Mouse (Mus musculus) intestine, embryonic 14.5 days (tissue): ENCODE results near the gene Neb. TPM values are rescaled to one million over a fixed set of nuclear protein-coding genes. Genes with fewer than 3 reads are reported as not detected.
"Not testable (repeated sequence)": the region's sequence is repeated elsewhere in the genome, so short reads cannot be mapped to it uniquely, and the experiment has no call there.

Experiments
- ATAC-seq: fragments of 200-750 bp; cut with Nextera tagmentation; replicated peaks from 2 replicates; pipeline ENCODE4 v1.8.0; 2017; ENCODE audit warnings: low read depth, moderate number of reproducible peaks, moderate TSS enrichment, moderate library complexity; ENCODE audit not compliant: low FRiP score, low TSS enrichment
- DNase-seq: peaks from one replicate; pipeline ENCODE4 v3.0.0-alpha.2; 2018; ENCODE audit warnings: low spot score
- H3K27ac ChIP-seq: fragments of 300-500 bp; sonication (generic); 2 replicates; pipeline ENCODE4 v1.5.1; 2014; ENCODE audit warnings: low read depth, mild to moderate bottlenecking, control low read depth
- H3K27me3 ChIP-seq: fragments of 300-500 bp; sonication (generic); replicated peaks from 2 replicates; pipeline ENCODE4 v1.6.1; 2014; ENCODE audit warnings: low read length, control low read depth; ENCODE audit not compliant: control insufficient read depth, insufficient read depth
- H3K36me3 ChIP-seq: fragments of 300-500 bp; sonication (generic); 2 replicates; pipeline ENCODE4 v1.6.1; 2014; ENCODE audit warnings: low read length, control low read depth; ENCODE audit not compliant: control insufficient read depth, insufficient read depth
- H3K4me1 ChIP-seq: fragments of 300-500 bp; sonication (generic); replicated peaks from 2 replicates; pipeline ENCODE4 v1.6.1; 2014; ENCODE audit warnings: low read length, control low read depth, mixed read lengths; ENCODE audit not compliant: control insufficient read depth, insufficient read depth
- H3K4me2 ChIP-seq: fragments of 300-500 bp; sonication (generic); 2 replicates; pipeline ENCODE4 v1.6.1; 2014; ENCODE audit warnings: low read length
- H3K4me3 ChIP-seq: fragments of 300-500 bp; sonication (generic); 2 replicates; pipeline ENCODE4 v1.5.1; 2014; ENCODE audit warnings: low read depth, low read length, control low read depth, mixed read lengths
- H3K9ac ChIP-seq: fragments of 300-500 bp; sonication (generic); 2 replicates; pipeline ENCODE4 v1.6.1; 2014; ENCODE audit warnings: mild to moderate bottlenecking, low read length
- H3K9me3 ChIP-seq: fragments of 300-500 bp; sonication (generic); 2 replicates; pipeline ENCODE4 v1.6.1; 2016; ENCODE audit warnings: low read length, control low read depth; ENCODE audit not compliant: control insufficient read depth
- WGBS: fragments of 180-500 bp; shearing (Covaris S2); extraction: QIAGEN DNeasy Blood & Tissue Kit; methylation state at CpG from one replicate; pipeline ENCODE4 v1.1.7; 2014; 5-methylcytosine and 5-hydroxymethylcytosine counted together
- polyA plus RNA-seq: library from polyadenylated mRNA; unstranded; fragments of >200 nt; fragmentation: Nextera tagmentation; extraction: Ambion mirVana; gene quantifications from 2 replicates; pipeline ENCODE4 v1.2.1, GENCODE M21; 2014

Neb gene
- polyA plus RNA-seq, 1 experiment from 2014 or later = 0.07 TPM

- Histone ChIP-seq H3K36me3 (no peaks in the 10 kb centered on the region), H3K4me1 (no peaks in the 10 kb centered on the region), H3K4me3 (no peak overlapping the region), H3K9ac (no peak overlapping the region), H3K27ac (no peak overlapping the region), H3K9me3 (no peaks in the 10 kb centered on the region), H3K4me2 (no peak overlapping the region), H3K27me3 (no peaks in the 10 kb centered on the region)
- 92% methylated on average over 7 of the region's 7 CpGs for WGBS
- ATAC-seq (no peak), DNase-seq (no peak)
Observed at GRCm38 (mm10) chr2:52177184-52177583, 201.1 kb downstream of the Neb start.

GRCm38 (mm10) chr2:52176537-52176936, 201.7 kb downstream of the Neb start:
- no peaks in the 10 kb centered on the region for H3K36me3 ChIP-seq

GRCm38 (mm10) chr2:52174951-52175350, 203.3 kb downstream of the Neb start:
- no peak overlapping the region for H3K4me3 ChIP-seq
- no peaks in the 10 kb centered on the region for H3K27me3 ChIP-seq
- WGBS = 95% methylated on average over 4 of the region's 4 CpGs
- H3K4me1 ChIP-seq = no peaks in the 10 kb centered on the region
- no peak for DNase-seq
- no peak for ATAC-seq
- no peak overlapping the region for H3K4me2 ChIP-seq
- no peaks in the 10 kb centered on the region for H3K9me3 ChIP-seq
- no peak overlapping the region for H3K27ac ChIP-seq
- H3K36me3 ChIP-seq = no peaks in the 10 kb centered on the region
- H3K9ac ChIP-seq = no peak overlapping the region

More at GRCm38 (mm10) chr2:52176537-52176936, 201.7 kb downstream of the Neb start:
- Histone ChIP-seq H3K9ac (no peak overlapping the region), H3K27me3 (no peaks in the 10 kb centered on the region), H3K4me1 (no peaks in the 10 kb centered on the region), H3K4me2 (no peak overlapping the region), H3K27ac (no peak overlapping the region), H3K4me3 (no peak overlapping the region), H3K9me3 (no peaks in the 10 kb centered on the region)
- no peak for ATAC-seq
- DNase-seq = no peak
- WGBS = 58% methylated on average over 8 of the region's 8 CpGs

- H3K9me3 ChIP-seq = no peaks in the 10 kb centered on the region
- no peak overlapping the region for H3K9ac ChIP-seq
- H3K4me3 ChIP-seq = no peak overlapping the region
- DNase-seq = no peak
- 53% methylated on average over 7 of the region's 7 CpGs for WGBS
- H3K27ac ChIP-seq = no peak overlapping the region
- H3K4me1 ChIP-seq = no peaks in the 10 kb centered on the region
- no peak for ATAC-seq
- H3K36me3 ChIP-seq = no peaks in the 10 kb centered on the region
- no peak overlapping the region for H3K4me2 ChIP-seq
- H3K27me3 ChIP-seq = no peaks in the 10 kb centered on the region
Observed at GRCm38 (mm10) chr2:52169243-52170005, 208.8 kb downstream of the Neb start.

GRCm38 (mm10) chr2:52153064-52153463, 225.2 kb downstream of the Neb start:
- WGBS = 79% methylated on average over 3 of the region's 3 CpGs
- H3K27ac ChIP-seq = no peak overlapping the region
- no peak overlapping the region for H3K4me2 ChIP-seq
- ATAC-seq (no peak), DNase-seq (no peak)
- H3K4me1 ChIP-seq = no peaks in the 10 kb centered on the region
- no peaks in the 10 kb centered on the region for H3K27me3 ChIP-seq
- no peak overlapping the region for H3K9ac ChIP-seq
- no peak overlapping the region for H3K4me3 ChIP-seq
- no peaks in the 10 kb centered on the region for H3K9me3 ChIP-seq
- no peaks in the 10 kb centered on the region for H3K36me3 ChIP-seq

GRCm38 (mm10) chr2:52133351-52133750, 244.9 kb downstream of the Neb start:
- H3K9ac ChIP-seq = no peak overlapping the region
- H3K4me3 ChIP-seq = no peak overlapping the region
- no peak for ATAC-seq
- no peaks in the 10 kb centered on the region for H3K4me1 ChIP-seq
- H3K36me3 ChIP-seq = peaks cover 16% of the 10 kb centered on the region
- no peak overlapping the region for H3K27ac ChIP-seq
- 94% methylated on average over 2 of the region's 2 CpGs for WGBS
- H3K27me3 ChIP-seq = no peaks in the 10 kb centered on the region
- H3K4me2 ChIP-seq = no peak overlapping the region
- 0 out of 2 replicates have a peak, but pooled peaks cover 3% of the 10 kb centered on the region for H3K9me3 ChIP-seq
- no peak for DNase-seq

- H3K4me2 ChIP-seq, ATAC-seq, H3K4me3 ChIP-seq, H3K27me3 ChIP-seq, H3K9ac ChIP-seq, H3K27ac ChIP-seq, DNase-seq, H3K4me1 ChIP-seq: not testable (repeated sequence)
- 97% methylated on average over 20 of the region's 20 CpGs for WGBS
- H3K9me3 ChIP-seq = peaks cover 11% of the 10 kb centered on the region
- H3K36me3 ChIP-seq = peaks cover 18% of the 10 kb centered on the region
Observed at GRCm38 (mm10) chr2:52131370-52131769, 246.9 kb downstream of the Neb start.

- H3K4me1 ChIP-seq = no peaks in the 10 kb centered on the region
- H3K27me3 ChIP-seq = no peaks in the 10 kb centered on the region
- no peaks in the 10 kb centered on the region for H3K9me3 ChIP-seq
- H3K4me3 ChIP-seq = no peak overlapping the region
- H3K27ac ChIP-seq = no peak overlapping the region
- no peak for ATAC-seq
- no peak overlapping the region for H3K4me2 ChIP-seq
- peaks cover 95% of the 10 kb centered on the region for H3K36me3 ChIP-seq
- H3K9ac ChIP-seq = no peak overlapping the region
- WGBS = 96% methylated on average over 1 of the region's 1 CpGs
- DNase-seq = no peak
Observed at GRCm38 (mm10) chr2:52114086-52114485, 264.2 kb downstream of the Neb start.
